Mouse (Mus musculus): ENCODE data around the gene Astn2. TPM values are rescaled to one million over a fixed set of nuclear protein-coding genes. Genes with fewer than 3 reads are reported as not detected.

Gene Astn2
- polyA plus RNA-seq, 1 experiment from 2014 or later = 0.24 TPM

- WGBS = 74% methylated on average over 3 of the region's 3 CpGs
- Histone ChIP-seq H3K27ac (no peak overlapping the region), H3K9ac (ENCODE audit: low read depth, low read length) (no peak overlapping the region), H3K36me3 (ENCODE audit: insufficient read depth, low read length) (no peaks in the 10 kb centered on the region), H3K27me3 (ENCODE audit: insufficient read depth, low read length) (no peaks in the 10 kb centered on the region), H3K9me3 (replicated peaks; ENCODE audit: low read length) (no peaks in the 10 kb centered on the region), H3K4me2 (ENCODE audit: low read length) (no peak overlapping the region), H3K4me1 (replicated peaks; ENCODE audit: insufficient read depth, low read length) (no peaks in the 10 kb centered on the region), H3K4me3 (replicated peaks; ENCODE audit: low read depth, low read length) (no peak overlapping the region)
- no peak for ATAC-seq (replicated peaks; ENCODE audit: low FRiP score, low read depth)
- TF ChIP-seq CTCF (IDR thresholded peaks at IDR 0.05; ENCODE audit: low read depth) = peak; percentile 47
- no peak for DNase-seq (ENCODE audit: low spot score)
These were observed 370.6 kb downstream of the Astn2 start for GRCm38 (mm10) chr4:66033826-66034225.

DNA sequence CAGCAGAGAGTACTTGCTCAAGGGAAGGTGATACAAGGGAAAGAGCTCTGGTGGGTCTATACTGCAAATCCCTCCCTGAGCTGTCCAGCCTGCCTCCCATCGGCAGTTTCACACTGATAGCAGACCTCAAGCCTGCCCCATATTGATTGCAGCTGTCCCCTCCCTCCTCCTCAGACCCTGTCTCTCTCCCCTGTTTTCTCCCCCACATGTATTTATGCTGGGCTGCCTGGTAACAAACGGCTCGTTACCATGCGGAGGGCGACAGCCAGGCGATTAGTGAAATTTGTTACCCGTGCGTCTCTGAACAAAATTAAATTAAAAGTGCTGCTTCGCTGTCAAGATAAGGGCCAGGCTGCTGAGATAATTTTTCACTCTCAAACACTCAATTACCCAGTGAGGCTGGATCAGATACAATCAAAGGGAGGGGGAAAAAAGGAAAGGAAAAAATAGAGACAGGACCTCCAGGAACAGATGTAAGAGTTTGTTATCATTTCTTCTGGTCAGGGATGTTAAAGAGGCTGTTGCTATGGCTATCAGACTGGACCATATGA is 373.0 kb downstream of the Astn2 start:
- Histone ChIP-seq H3K27ac (no peak overlapping the region), H3K4me2 (ENCODE audit: low read length) (no peak overlapping the region), H3K27me3 (ENCODE audit: insufficient read depth, low read length) (no peaks in the 10 kb centered on the region), H3K36me3 (ENCODE audit: insufficient read depth, low read length) (no peaks in the 10 kb centered on the region), H3K4me1 (replicated peaks; ENCODE audit: insufficient read depth, low read length) (no peaks in the 10 kb centered on the region), H3K4me3 (replicated peaks; ENCODE audit: low read depth, low read length) (no peak overlapping the region), H3K9me3 (replicated peaks; ENCODE audit: low read length) (no peaks in the 10 kb centered on the region), H3K9ac (ENCODE audit: low read depth, low read length) (no peak overlapping the region)
- 25% methylated on average over 9 of the region's 9 CpGs for WGBS
- no peak for TF ChIP-seq CTCF (IDR thresholded peaks at IDR 0.05; ENCODE audit: low read depth)
- peak; percentile 16 for DNase-seq (ENCODE audit: low spot score)
- ATAC-seq (replicated peaks; ENCODE audit: low FRiP score, low read depth) = no peak

- WGBS = 20% methylated on average over 4 of the region's 4 CpGs
- Histone ChIP-seq H3K4me3 (replicated peaks; ENCODE audit: low read depth, low read length) (no peak overlapping the region), H3K27ac (no peak overlapping the region), H3K27me3 (ENCODE audit: insufficient read depth, low read length) (no peaks in the 10 kb centered on the region), H3K9ac (ENCODE audit: low read depth, low read length) (no peak overlapping the region), H3K9me3 (replicated peaks; ENCODE audit: low read length) (no peaks in the 10 kb centered on the region), H3K4me1 (replicated peaks; ENCODE audit: insufficient read depth, low read length) (no peaks in the 10 kb centered on the region), H3K4me2 (ENCODE audit: low read length) (no peak overlapping the region), H3K36me3 (ENCODE audit: insufficient read depth, low read length) (no peaks in the 10 kb centered on the region)
- TF ChIP-seq CTCF (IDR thresholded peaks at IDR 0.05; ENCODE audit: low read depth) = no peak
- peak; percentile 8 for DNase-seq (ENCODE audit: low spot score)
- ATAC-seq (replicated peaks; ENCODE audit: low FRiP score, low read depth) = no peak
These were observed 374.5 kb downstream of the Astn2 start for GRCm38 (mm10) chr4:66029901-66030300.

DNA sequence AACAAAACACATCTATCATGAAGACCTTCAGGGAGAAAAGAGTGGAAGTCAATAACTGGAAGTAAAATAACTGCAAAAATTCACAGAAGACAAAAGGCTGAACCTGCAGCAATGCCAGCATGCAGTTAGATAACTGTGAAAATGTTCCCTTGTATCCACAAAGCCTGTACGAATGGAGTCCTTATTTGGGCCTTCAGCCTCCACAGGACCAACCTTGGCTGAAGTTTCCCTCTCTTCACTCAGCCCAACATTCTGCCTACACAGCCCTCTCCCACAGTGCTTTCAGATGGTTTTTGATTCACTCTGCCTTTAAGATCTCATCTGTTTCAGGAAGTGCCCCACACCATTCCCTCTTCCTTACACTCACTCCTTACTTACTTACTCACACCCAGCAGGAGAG is 376.5 kb downstream of the Astn2 start:
- DNase-seq (ENCODE audit: low spot score) (no peak), ATAC-seq (replicated peaks; ENCODE audit: low FRiP score, low read depth) (no peak)
- H3K4me1 ChIP-seq (replicated peaks; ENCODE audit: insufficient read depth, low read length) = no peaks in the 10 kb centered on the region
- H3K27ac ChIP-seq = no peak overlapping the region
- H3K9me3 ChIP-seq (replicated peaks; ENCODE audit: low read length) = no peaks in the 10 kb centered on the region
- no peak overlapping the region for H3K4me3 ChIP-seq (replicated peaks; ENCODE audit: low read depth, low read length)
- H3K36me3 ChIP-seq (ENCODE audit: insufficient read depth, low read length) = no peaks in the 10 kb centered on the region
- no peak for TF ChIP-seq CTCF (IDR thresholded peaks at IDR 0.05; ENCODE audit: low read depth)
- no peak overlapping the region for H3K4me2 ChIP-seq (ENCODE audit: low read length)
- WGBS = 92% methylated on average over 1 of the region's 1 CpGs
- H3K9ac ChIP-seq (ENCODE audit: low read depth, low read length) = no peak overlapping the region
- no peaks in the 10 kb centered on the region for H3K27me3 ChIP-seq (ENCODE audit: insufficient read depth, low read length)

DNA sequence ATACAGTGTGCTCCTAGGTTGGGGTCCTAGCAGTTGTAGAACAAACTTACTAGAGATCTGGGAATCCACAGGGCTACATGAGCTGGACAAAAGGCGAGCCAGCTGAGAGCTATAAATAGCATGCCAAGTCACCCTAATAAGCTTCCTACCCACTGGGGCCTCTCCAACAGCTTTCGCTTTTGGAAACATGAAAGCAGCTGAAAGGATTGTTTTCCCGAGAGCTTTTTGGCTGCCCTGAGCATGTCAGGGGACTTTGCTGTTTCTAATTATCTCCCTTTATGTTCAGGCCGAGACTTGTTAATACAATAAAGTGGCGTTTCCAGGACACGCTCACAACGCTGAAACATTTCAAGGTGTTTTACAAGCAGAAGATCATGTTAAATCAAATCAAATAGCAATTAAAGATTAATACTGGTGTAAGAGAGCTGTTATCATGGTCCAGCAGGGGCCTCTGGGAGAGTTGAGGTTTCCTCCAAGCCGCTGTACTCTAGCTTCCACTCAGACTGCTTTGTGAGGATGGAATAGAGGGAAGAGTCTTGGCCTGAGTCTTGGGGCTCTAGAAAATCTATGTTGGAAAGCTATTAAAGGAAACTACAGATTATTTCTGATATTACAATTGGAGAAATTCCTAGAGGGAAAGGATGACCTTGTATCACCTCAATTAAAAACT is 378.9 kb downstream of the Astn2 start:
- DNase-seq (ENCODE audit: low spot score) (peak; percentile 38), ATAC-seq (replicated peaks; ENCODE audit: low FRiP score, low read depth) (no peak)
- 34% methylated on average over 8 of the region's 8 CpGs for WGBS
- Histone ChIP-seq H3K27ac (no peak overlapping the region), H3K9me3 (replicated peaks; ENCODE audit: low read length) (no peaks in the 10 kb centered on the region), H3K36me3 (ENCODE audit: insufficient read depth, low read length) (no peaks in the 10 kb centered on the region), H3K9ac (ENCODE audit: low read depth, low read length) (no peak overlapping the region), H3K27me3 (ENCODE audit: insufficient read depth, low read length) (no peaks in the 10 kb centered on the region), H3K4me3 (replicated peaks; ENCODE audit: low read depth, low read length) (no peak overlapping the region), H3K4me1 (replicated peaks; ENCODE audit: insufficient read depth, low read length) (no peaks in the 10 kb centered on the region), H3K4me2 (ENCODE audit: low read length) (no peak overlapping the region)
- TF ChIP-seq CTCF (IDR thresholded peaks at IDR 0.05; ENCODE audit: low read depth) = no peak

- TF ChIP-seq CTCF (IDR thresholded peaks at IDR 0.05; ENCODE audit: low read depth) = no peak
These were observed 401.5 kb downstream of the Astn2 start for GRCm38 (mm10) chr4:66002936-66003335.

GRCm38 (mm10) chr4:65983643-65984042 is 420.8 kb downstream of the Astn2 start:
- ATAC-seq (replicated peaks; ENCODE audit: low FRiP score, low read depth) = no peak
- Histone ChIP-seq H3K27ac (no peak overlapping the region), H3K4me1 (replicated peaks; ENCODE audit: insufficient read depth, low read length) (no peaks in the 10 kb centered on the region), H3K9ac (ENCODE audit: low read depth, low read length) (no peak overlapping the region), H3K4me2 (ENCODE audit: low read length) (no peak overlapping the region), H3K27me3 (ENCODE audit: insufficient read depth, low read length) (no peaks in the 10 kb centered on the region), H3K36me3 (ENCODE audit: insufficient read depth, low read length) (no peaks in the 10 kb centered on the region), H3K9me3 (replicated peaks; ENCODE audit: low read length) (no peaks in the 10 kb centered on the region), H3K4me3 (replicated peaks; ENCODE audit: low read depth, low read length) (no peak overlapping the region)
- 81% methylated on average over 2 of the region's 2 CpGs for WGBS
- TF ChIP-seq CTCF (IDR thresholded peaks at IDR 0.05; ENCODE audit: low read depth) = no peak
- no peak for DNase-seq (ENCODE audit: low spot score)

More at GRCm38 (mm10) chr4:66002936-66003335, 401.5 kb downstream of the Astn2 start:
- no peak overlapping the region for H3K4me3 ChIP-seq (replicated peaks; ENCODE audit: low read depth, low read length)
- H3K27me3 ChIP-seq (ENCODE audit: insufficient read depth, low read length) = no peaks in the 10 kb centered on the region
- no peak overlapping the region for H3K27ac ChIP-seq
- no peak overlapping the region for H3K4me2 ChIP-seq (ENCODE audit: low read length)
- ATAC-seq (replicated peaks; ENCODE audit: low FRiP score, low read depth) (no peak), DNase-seq (ENCODE audit: low spot score) (no peak)
- H3K36me3 ChIP-seq (ENCODE audit: insufficient read depth, low read length) = no peaks in the 10 kb centered on the region
- no peaks in the 10 kb centered on the region for H3K9me3 ChIP-seq (replicated peaks; ENCODE audit: low read length)
- H3K4me1 ChIP-seq (replicated peaks; ENCODE audit: insufficient read depth, low read length) = no peaks in the 10 kb centered on the region
- H3K9ac ChIP-seq (ENCODE audit: low read depth, low read length) = no peak overlapping the region

Data from kidney, postnatal 0 days (tissue).